Mouse (Mus musculus) B cell, adult 2 months (primary cell): ENCODE measurements around the gene Sptbn1.
A peak's percentile ranks its signal among the peaks of the same experiment; 100 is the strongest.

ENCODE experiments used
- DNase-seq, 2 experiments: peaks; one replicate each; pipeline ENCODE4 v3.0.0; 2022

Gene Sptbn1

GRCm38 (mm10) chr11:30210100-30210811, 57.7 kb downstream of the Sptbn1 start:
- DNase-seq: no peak

GRCm38 (mm10) chr11:30209495-30209894, 58.5 kb downstream of the Sptbn1 start:
- DNase-seq: no peak

- no peak for DNase-seq
Observed at GRCm38 (mm10) chr11:30204398-30204797, 63.6 kb downstream of the Sptbn1 start.

- no peak for DNase-seq
Observed at GRCm38 (mm10) chr11:30200391-30200790, 67.6 kb downstream of the Sptbn1 start.

- DNase-seq: peak; percentile 89
Observed at GRCm38 (mm10) chr11:30198091-30198675, 69.8 kb downstream of the Sptbn1 start.

- DNase-seq: peak; percentile 52 to 59
Observed at GRCm38 (mm10) chr11:30197564-30198090, 70.3 kb downstream of the Sptbn1 start.

GRCm38 (mm10) chr11:30196368-30197070, 71.5 kb downstream of the Sptbn1 start:
- no peak for DNase-seq

GRCm38 (mm10) chr11:30195756-30196155, 72.2 kb downstream of the Sptbn1 start:
- peak in 1 of 2 experiments; percentile 25 for DNase-seq

- DNase-seq: no peak
Observed at GRCm38 (mm10) chr11:30194800-30195199, 73.2 kb downstream of the Sptbn1 start.

GRCm38 (mm10) chr11:30190959-30191358, 77.0 kb downstream of the Sptbn1 start:
- DNase-seq: no peak

- peak in 1 of 2 experiments; percentile 23 for DNase-seq
Observed at GRCm38 (mm10) chr11:30190119-30190518, 77.9 kb downstream of the Sptbn1 start.

GRCm38 (mm10) chr11:30186902-30187470, 81.0 kb downstream of the Sptbn1 start:
- peak; percentile 77 to 80 for DNase-seq

GRCm38 (mm10) chr11:30184527-30184926, 83.4 kb downstream of the Sptbn1 start:
- DNase-seq: no peak

- DNase-seq: peak; percentile 34 to 50
Observed at GRCm38 (mm10) chr11:30182716-30183411, 85.1 kb downstream of the Sptbn1 start.

GRCm38 (mm10) chr11:30178193-30178592, 89.8 kb downstream of the Sptbn1 start:
- no peak for DNase-seq

GRCm38 (mm10) chr11:30177145-30177840, 90.7 kb downstream of the Sptbn1 start:
- DNase-seq: no peak

- no peak for DNase-seq
Observed at GRCm38 (mm10) chr11:30176111-30176510, 91.9 kb downstream of the Sptbn1 start.

GRCm38 (mm10) chr11:30175623-30176022, 92.4 kb downstream of the Sptbn1 start:
- no peak for DNase-seq

GRCm38 (mm10) chr11:30171586-30172178, 96.3 kb downstream of the Sptbn1 start:
- DNase-seq: no peak

- no peak for DNase-seq
Observed at GRCm38 (mm10) chr11:30171184-30171583, 96.8 kb downstream of the Sptbn1 start.

- DNase-seq: no peak
Observed at GRCm38 (mm10) chr11:30166551-30166922, 101.4 kb downstream of the Sptbn1 start.
